In genomic region chr6:48959151-48959550, GRCm38 (mm10) we compare ENCODE assay signal across 18 mouse cellular contexts. TPM values are rescaled to one million over a fixed set of nuclear protein-coding genes. Genes with fewer than 3 reads are reported as not detected.
DNase-seq lines count a peak whose midpoint lies in the region; ATAC-seq and TF ChIP-seq lines count a peak whose summit lies in the region.
"Not testable (repeated sequence)": the region's sequence is repeated elsewhere in the genome, so short reads cannot be mapped to it uniquely, and the experiment has no call there.
"Had no signal": no experiment of that assay in that cellular context is flagged by ENCODE, and none has a peak within 500 bp of the region (broad histone marks: within the 10 kb centered on the region; RNA-seq: fewer than 3 reads in every experiment).

No protein-coding gene starts in this region.

- H3K4me1 ChIP-seq in cerebellum, adult 2 months (ENCODE audit: control insufficient read depth, insufficient read depth, low read length); embryonic facial prominence, embryonic 11.5 days (ENCODE audit: control insufficient read depth, insufficient read depth, low read length); hindbrain, postnatal 0 days (ENCODE audit: insufficient read depth, low read length); liver, embryonic 14.5 days (replicated peaks; ENCODE audit: control insufficient read depth in 2 of 2, insufficient read depth in 2 of 2, low read length in 1 of 2): not testable (repeated sequence)

- WGBS in cerebellum, adult 2 months: 34% methylated on average over 7 of the region's 7 CpGs
- WGBS in embryonic facial prominence, embryonic 11.5 days: 35% methylated on average over 7 of the region's 7 CpGs
- 33% methylated on average over 7 of the region's 7 CpGs for WGBS in hindbrain, postnatal 0 days
- WGBS in liver, embryonic 14.5 days (ENCODE audit: insufficient replicate concordance): 30% methylated on average over 7 of the region's 7 CpGs

- H3K27me3 ChIP-seq in cerebellum, adult 2 months (ENCODE audit: control insufficient read depth, insufficient read depth, low read length); embryonic facial prominence, embryonic 11.5 days (ENCODE audit: control insufficient read depth, insufficient read depth, low read length); hindbrain, postnatal 0 days (ENCODE audit: insufficient read depth, low read length); liver, embryonic 14.5 days (ENCODE audit: control insufficient read depth, insufficient read depth, low read length): not testable (repeated sequence)

- H3K9me3 ChIP-seq in embryonic facial prominence, embryonic 11.5 days (replicated peaks; ENCODE audit: control insufficient read depth, low read length); hindbrain, postnatal 0 days (ENCODE audit: low read length); liver, embryonic 14.5 days (ENCODE audit: control insufficient read depth, low read length): not testable (repeated sequence)

- ATAC-seq in embryonic facial prominence, embryonic 11.5 days (replicated peaks; ENCODE audit: insufficient number of reproducible peaks, low FRiP score, low TSS enrichment, low read depth); hindbrain, postnatal 0 days; liver, embryonic 14.5 days (ENCODE audit: insufficient read depth): not testable (repeated sequence)

- not testable (repeated sequence) for H3K4me2 ChIP-seq in embryonic facial prominence, embryonic 11.5 days (ENCODE audit: low read depth, low read length); hindbrain, postnatal 0 days (ENCODE audit: low read depth, low read length); liver, embryonic 14.5 days (ENCODE audit: low read depth)

- TF ChIP-seq CTCF in cerebellum, adult 2 months (IDR thresholded peaks at IDR 0.05; ENCODE audit: borderline replicate concordance, insufficient read depth, low read depth, low read length): peak; percentile 30; the same call in 1 of the 2 replicates
- peak; percentile 49 for TF ChIP-seq CTCF in hindbrain, postnatal 0 days (IDR thresholded peaks at IDR 0.05; ENCODE audit: low read depth)
- 0 out of 2 replicates have a peak, but pooled peaks have one; percentile 12 for TF ChIP-seq CTCF in liver, embryonic 14.5 days (IDR thresholded peaks at IDR 0.05; ENCODE audit: low read depth)

- not testable (repeated sequence) for H3K9ac ChIP-seq in embryonic facial prominence, embryonic 11.5 days (replicated peaks; ENCODE audit: low read length); hindbrain, postnatal 0 days (replicated peaks; ENCODE audit: low read length); liver, embryonic 14.5 days (replicated peaks)

- not testable (repeated sequence) for TF ChIP-seq POLR2A in cerebellum, adult 2 months (IDR thresholded peaks at IDR 0.05; ENCODE audit: borderline replicate concordance, insufficient read depth, low read length)

- DNase-seq in 416B (ENCODE audit: low read depth): peak; percentile 5
- DNase-seq in NIH3T3 (ENCODE audit: low read depth): peak; percentile 27
- DNase-seq in cerebellum, adult 2 months; liver, embryonic 14.5 days (ENCODE audit: low read depth in 3 of 3, low spot score in 3 of 3): not testable (repeated sequence)
- peak; percentile 30 for DNase-seq in embryonic facial prominence, embryonic 11.5 days (ENCODE audit: low spot score)
- DNase-seq in hindbrain, postnatal 0 days (ENCODE audit: low spot score): peak; percentile 39
- peak; percentile 29 for DNase-seq in kidney, postnatal 14 days
- peak; percentile 10 for DNase-seq in right cerebral cortex, adult 18-20 months

- not testable (repeated sequence) for H3K27ac ChIP-seq in cerebellum, adult 2 months (ENCODE audit: insufficient read depth, low read length); embryonic facial prominence, embryonic 11.5 days (replicated peaks; ENCODE audit: low read depth, low read length); hindbrain, postnatal 0 days; liver, embryonic 14.5 days

- not testable (repeated sequence) for TF ChIP-seq EP300 in liver, embryonic 14.5 days (IDR thresholded peaks at IDR 0.05; ENCODE audit: low read depth)

- not testable (repeated sequence) for H3K36me3 ChIP-seq in embryonic facial prominence, embryonic 11.5 days (replicated peaks; ENCODE audit: control insufficient read depth, insufficient read depth, low read depth, low read length); hindbrain, postnatal 0 days (ENCODE audit: insufficient read depth, low read length); liver, embryonic 14.5 days (replicated peaks; ENCODE audit: control insufficient read depth, insufficient read depth, low read depth)

- H3K4me3 ChIP-seq in cerebellum, adult 2 months (replicated peaks; ENCODE audit: insufficient read depth, low read depth, low read length); embryonic facial prominence, embryonic 11.5 days (ENCODE audit: low read depth, low read length); hindbrain, postnatal 0 days (ENCODE audit: low read length); liver, embryonic 14.5 days (ENCODE audit: insufficient read depth in 1 of 2, low read depth in 2 of 2, low read length in 2 of 2): not testable (repeated sequence)

RNA-seq across cellular contexts. Expression of gene Doxl2, which starts 15.6 kb away (rescaled TPM):
- not detected in 2 replicates for polyA plus RNA-seq in cerebellum, adult 2 months (2012; rRNA removed)
- polyA plus RNA-seq in embryonic facial prominence, embryonic 11.5 days (2014; fragmentation: Nextera tagmentation; extraction: Ambion mirVana): not detected in 2 replicates
- not detected in 2 replicates for total RNA-seq in hindbrain, postnatal 0 days (2014; rRNA removed)
- polyA plus RNA-seq in hindbrain, postnatal 0 days (2015; fragmentation: Nextera tagmentation; extraction: Ambion mirVana): not detected in 2 replicates
- polyA plus RNA-seq in liver, embryonic 14.5 days (2012; rRNA removed): not detected in 2 replicates
- not detected in 2 replicates for polyA plus RNA-seq in liver, embryonic 14.5 days (2014; fragmentation: Nextera tagmentation; extraction: Ambion mirVana)
- total RNA-seq: adrenal gland, adult 18-20 months; gastrocnemius, postnatal 36 days; heart, postnatal 36 days had no signal
- polyA plus RNA-seq: embryonic facial prominence, embryonic 13.5 days; heart, embryonic 12.5 days; inflammation-experienced regulatory T-cells, adult 6 months; limb, embryonic 12.5 days; liver, embryonic 16.5 days; midbrain, embryonic 12.5 days; urinary bladder, adult 2 months had no signal

RNA-seq across cellular contexts. Expression of gene Svs1, which starts 27.5 kb away (rescaled TPM):
- polyA plus RNA-seq in cerebellum, adult 2 months (2012; rRNA removed): not detected in 2 replicates
- not detected in 2 replicates for polyA plus RNA-seq in embryonic facial prominence, embryonic 11.5 days (2014; fragmentation: Nextera tagmentation; extraction: Ambion mirVana)
- total RNA-seq in hindbrain, postnatal 0 days (2014; rRNA removed): not detected in 2 replicates
- not detected in 2 replicates for polyA plus RNA-seq in hindbrain, postnatal 0 days (2015; fragmentation: Nextera tagmentation; extraction: Ambion mirVana)
- not detected in 2 replicates for polyA plus RNA-seq in liver, embryonic 14.5 days (2012; rRNA removed)
- not detected in 2 replicates for polyA plus RNA-seq in liver, embryonic 14.5 days (2014; fragmentation: Nextera tagmentation; extraction: Ambion mirVana)
- total RNA-seq: adrenal gland, adult 18-20 months; gastrocnemius, postnatal 36 days; heart, postnatal 36 days had no signal
- polyA plus RNA-seq: embryonic facial prominence, embryonic 13.5 days; heart, embryonic 12.5 days; inflammation-experienced regulatory T-cells, adult 6 months; limb, embryonic 12.5 days; liver, embryonic 16.5 days; midbrain, embryonic 12.5 days; urinary bladder, adult 2 months had no signal

RNA-seq across cellular contexts. Expression of gene 1600015I10Rik, which starts 29.5 kb away (rescaled TPM):
- polyA plus RNA-seq in cerebellum, adult 2 months (2012; rRNA removed): not detected in 2 replicates
- not detected in 2 replicates for polyA plus RNA-seq in embryonic facial prominence, embryonic 11.5 days (2014; fragmentation: Nextera tagmentation; extraction: Ambion mirVana)
- total RNA-seq in hindbrain, postnatal 0 days (2014; rRNA removed): not detected in 2 replicates
- polyA plus RNA-seq in hindbrain, postnatal 0 days (2015; fragmentation: Nextera tagmentation; extraction: Ambion mirVana): not detected in 2 replicates
- polyA plus RNA-seq in liver, embryonic 14.5 days (2012; rRNA removed): not detected in 2 replicates
- polyA plus RNA-seq in liver, embryonic 14.5 days (2014; fragmentation: Nextera tagmentation; extraction: Ambion mirVana): not detected in 2 replicates
- total RNA-seq: adrenal gland, adult 18-20 months; gastrocnemius, postnatal 36 days; heart, postnatal 36 days had no signal
- polyA plus RNA-seq: embryonic facial prominence, embryonic 13.5 days; inflammation-experienced regulatory T-cells, adult 6 months; limb, embryonic 12.5 days; liver, embryonic 16.5 days; midbrain, embryonic 12.5 days; urinary bladder, adult 2 months had no signal
